Comparison of ENCODE assay signal across 19 mouse cellular contexts in genomic region chr14:60882106-60882505, GRCm38 (mm10).
DNase-seq lines count a peak whose midpoint lies in the region; TF ChIP-seq lines count a peak whose summit lies in the region.
"Had no signal": no experiment of that assay in that cellular context is flagged by ENCODE, and none has a peak within 500 bp of the region (broad histone marks: within the 10 kb centered on the region; RNA-seq: fewer than 3 reads in every experiment).

No protein-coding gene starts in this region.

- no peak for TF ChIP-seq CTCF in cerebellum, adult 2 months (IDR thresholded peaks at IDR 0.05; ENCODE audit: borderline replicate concordance, insufficient read depth, low read depth, low read length)

- H3K4me3 ChIP-seq in cerebellum, adult 2 months (replicated peaks; ENCODE audit: insufficient read depth, low read depth, low read length): no peak overlapping the region
- H3K4me3 ChIP-seq: embryonic facial prominence, embryonic 10.5 days; embryonic facial prominence, embryonic 12.5 days; forebrain, embryonic 13.5 days; forebrain, embryonic 15.5 days had no signal

- no peak for TF ChIP-seq POLR2A in cerebellum, adult 2 months (IDR thresholded peaks at IDR 0.05; ENCODE audit: borderline replicate concordance, insufficient read depth, low read length)

- 0 out of 2 replicates have a peak overlapping the region, but pooled peaks have one; percentile 12 for H3K27ac ChIP-seq in cerebellum, adult 2 months (ENCODE audit: insufficient read depth, low read length)
- H3K27ac ChIP-seq: embryonic facial prominence, embryonic 10.5 days; embryonic facial prominence, embryonic 12.5 days; forebrain, embryonic 13.5 days; forebrain, embryonic 15.5 days had no signal

- H3K27me3 ChIP-seq in cerebellum, adult 2 months (ENCODE audit: control insufficient read depth, insufficient read depth, low read length): no peaks in the 10 kb centered on the region
- H3K27me3 ChIP-seq: CH12.LX; embryonic facial prominence, embryonic 12.5 days; forebrain, embryonic 13.5 days; forebrain, embryonic 15.5 days; Patski had no signal

- peaks cover 4% of the 10 kb centered on the region for H3K4me1 ChIP-seq in cerebellum, adult 2 months (ENCODE audit: control insufficient read depth, insufficient read depth, low read length)
- H3K4me1 ChIP-seq: embryonic facial prominence, embryonic 12.5 days; forebrain, embryonic 13.5 days; forebrain, embryonic 15.5 days had no signal

- 72% methylated on average over 5 of the region's 5 CpGs for WGBS in cerebellum, adult 2 months

- no peak for DNase-seq in cerebellum, adult 2 months
- DNase-seq in cerebellum, adult 9-11 months: no peak
- DNase-seq in cerebellum, postnatal 14 days: peak; percentile 54 to 58
- no peak for DNase-seq in cerebellum, adult 11-12 months
- DNase-seq in embryo, embryonic 10 days (ENCODE audit: low spot score): peak; percentile 2
- no peak for DNase-seq in embryo, embryonic 9.5 days (ENCODE audit: extremely low spot score)
- DNase-seq: adrenal gland, adult 8-10 months; adrenal gland, postnatal 14 days; adrenal gland, postnatal 36 days; B cell, adult 2 months; cerebellum, adult 8-10 months; embryo, embryonic 11 days; forebrain, postnatal 0 days had no signal

Comparison
In these comparisons a context has a peak if more than half of its experiments do, and no peak if none do; other contexts are left out.
1. DNase-seq: peak in cerebellum, postnatal 14 days (2 of 2) and embryo, embryonic 10 days (single experiment); none in cerebellum, adult 2 months (0 of 2), cerebellum, adult 9-11 months (single experiment), cerebellum, adult 11-12 months (single experiment) and embryo, embryonic 9.5 days (single experiment).